ENCODE assay signal across 24 mouse cellular contexts in the genomic region with DNA sequence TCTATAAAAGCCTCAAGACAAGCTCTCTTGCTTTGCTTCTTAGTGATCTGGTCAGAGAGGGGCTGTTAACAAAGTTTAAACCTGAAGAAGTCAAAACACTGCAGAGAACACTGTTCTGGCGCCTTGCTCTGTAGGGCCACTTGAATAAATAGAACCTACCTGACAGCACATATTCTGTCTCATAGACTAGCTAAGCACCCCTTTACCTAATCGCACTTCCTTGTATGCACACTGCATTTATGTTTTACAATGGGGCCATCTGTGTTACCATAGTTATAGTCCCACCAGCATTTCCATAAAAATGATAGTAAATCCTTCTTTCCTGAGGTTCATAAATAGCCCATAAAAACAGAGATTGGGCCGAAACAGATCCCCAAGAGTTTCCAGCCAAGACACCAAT.
DNase-seq lines count a peak whose midpoint lies in the region; ATAC-seq and TF ChIP-seq lines count a peak whose summit lies in the region.
"Had no signal": no experiment of that assay in that cellular context is flagged by ENCODE, and none has a peak within 500 bp of the region (broad histone marks: within the 10 kb centered on the region; RNA-seq: fewer than 3 reads in every experiment).

No protein-coding gene starts in this region.

- no peak for TF ChIP-seq CTCF in layer of hippocampus, adult 2 months (conservative IDR thresholded peaks at IDR 0.05)
- TF ChIP-seq CTCF in brain, embryonic 14.5 days (IDR thresholded peaks at IDR 0.05; ENCODE audit: borderline replicate concordance, extremely low read depth, insufficient read depth, insufficient read length): no peak

- H3K4me1 ChIP-seq in forebrain, embryonic 15.5 days: peaks cover 6% of the 10 kb centered on the region
- H3K4me1 ChIP-seq in midbrain, embryonic 12.5 days: peaks cover 11% of the 10 kb centered on the region
- H3K4me1 ChIP-seq: embryonic facial prominence, embryonic 12.5 days; heart, embryonic 13.5 days; liver, embryonic 12.5 days had no signal

- no peak overlapping the region for H3K4me2 ChIP-seq in forebrain, embryonic 15.5 days (replicated peaks)
- H3K4me2 ChIP-seq in midbrain, embryonic 12.5 days (replicated peaks): no peak overlapping the region
- H3K4me2 ChIP-seq: embryonic facial prominence, embryonic 12.5 days; heart, embryonic 13.5 days; hindbrain, embryonic 14.5 days; liver, embryonic 12.5 days had no signal

- DNase-seq in layer of hippocampus, adult 2 months (ENCODE audit: low spot score in 2 of 2): no peak
- no peak for DNase-seq in layer of hippocampus, postnatal 36 days
- DNase-seq in brain, embryonic 14.5 days (ENCODE audit: low read depth): peak; percentile 41
- DNase-seq in thymus, postnatal 25 days: no peak
- no peak for DNase-seq in kidney, postnatal 4 days
- DNase-seq: adrenal gland, adult 8-10 months; B cell, adult 2 months; cerebellum, adult 18-20 months; gastrocnemius, postnatal 36 days; heart, adult 2 months; heart, postnatal 36 days; kidney, postnatal 36 days; lung, adult 18-20 months; thymus, adult 2 months had no signal

- no peak overlapping the region for H3K4me3 ChIP-seq in layer of hippocampus, adult 2 months
- H3K4me3 ChIP-seq in forebrain, embryonic 15.5 days: no peak overlapping the region
- H3K4me3 ChIP-seq in midbrain, embryonic 12.5 days: no peak overlapping the region
- H3K4me3 ChIP-seq: embryonic facial prominence, embryonic 12.5 days; heart, adult 2 months; heart, embryonic 13.5 days; left cerebral cortex, adult 2 months; liver, embryonic 12.5 days had no signal

- no peaks in the 10 kb centered on the region for H3K36me3 ChIP-seq in forebrain, embryonic 15.5 days
- H3K36me3 ChIP-seq in midbrain, embryonic 12.5 days: no peaks in the 10 kb centered on the region
- H3K36me3 ChIP-seq: embryonic facial prominence, embryonic 12.5 days; G1E; heart, embryonic 13.5 days; liver, embryonic 12.5 days had no signal

- H3K9ac ChIP-seq in forebrain, embryonic 15.5 days (replicated peaks): no peak overlapping the region
- no peak overlapping the region for H3K9ac ChIP-seq in midbrain, embryonic 12.5 days (replicated peaks)
- H3K9ac ChIP-seq: embryonic facial prominence, embryonic 12.5 days; heart, embryonic 13.5 days; hindbrain, embryonic 14.5 days; liver, embryonic 12.5 days had no signal

- H3K27ac ChIP-seq in layer of hippocampus, adult 2 months: 0 out of 2 replicates have a peak overlapping the region, but pooled peaks have one; percentile 25
- peak overlapping the region; percentile 77 for H3K27ac ChIP-seq in forebrain, embryonic 15.5 days (replicated peaks)
- peak overlapping the region; percentile 64 for H3K27ac ChIP-seq in midbrain, embryonic 12.5 days (replicated peaks)
- H3K27ac ChIP-seq: embryonic facial prominence, embryonic 12.5 days; heart, adult 2 months; heart, embryonic 13.5 days; hindbrain, embryonic 14.5 days; left cerebral cortex, adult 2 months; liver, embryonic 12.5 days; stomach, postnatal 0 days had no signal

- WGBS in forebrain, embryonic 15.5 days: 42% methylated on average over 3 of the region's 3 CpGs
- WGBS in midbrain, embryonic 12.5 days: 62% methylated on average over 3 of the region's 3 CpGs

- H3K9me3 ChIP-seq in forebrain, embryonic 15.5 days: no peaks in the 10 kb centered on the region
- no peaks in the 10 kb centered on the region for H3K9me3 ChIP-seq in midbrain, embryonic 12.5 days
- H3K9me3 ChIP-seq: embryonic facial prominence, embryonic 12.5 days; G1E; heart, embryonic 13.5 days; liver, embryonic 12.5 days had no signal

- peak; percentile 62 for ATAC-seq in forebrain, embryonic 15.5 days (replicated peaks)
- ATAC-seq in midbrain, embryonic 12.5 days (ENCODE audit: low FRiP score, low read depth): 0 out of 2 replicates have a peak, but pooled peaks have one; percentile 29
- ATAC-seq: liver, embryonic 12.5 days; Patski had no signal

- no peak for TF ChIP-seq POLR2A in brain, embryonic 14.5 days (IDR thresholded peaks at IDR 0.05; ENCODE audit: borderline replicate concordance, extremely low read depth, insufficient read depth, insufficient read length, poor library complexity, severe bottlenecking)

- no peaks in the 10 kb centered on the region for H3K27me3 ChIP-seq in forebrain, embryonic 15.5 days
- 0 out of 2 replicates have a peak, but pooled peaks cover 2% of the 10 kb centered on the region for H3K27me3 ChIP-seq in midbrain, embryonic 12.5 days
- H3K27me3 ChIP-seq: embryonic facial prominence, embryonic 12.5 days; heart, embryonic 13.5 days; liver, embryonic 12.5 days; Patski had no signal

Comparison
In these comparisons a context has a peak if more than half of its experiments do, and no peak if none do; other contexts are left out.
1. H3K27ac ChIP-seq: peak in every context shown above with its lines; median percentile 77 in forebrain, embryonic 15.5 days; 64 in midbrain, embryonic 12.5 days; 25 in layer of hippocampus, adult 2 months.